Mouse (Mus musculus) E14TG2a.4 (cell line): ENCODE measurements around the gene Pomt1.
A peak's percentile ranks its signal among the peaks of the same experiment; 100 is the strongest.
"Not testable (repeated sequence)": the region's sequence is repeated elsewhere in the genome, so short reads cannot be mapped to it uniquely, and the experiment has no call there.

ENCODE experiments used
- H3K27me3 ChIP-seq: 2 replicates; pipeline ENCODE4 v1.6.1; 2014; ENCODE audit warnings: low read length, control low read depth; ENCODE audit not compliant: insufficient read depth
- H3K36me3 ChIP-seq: 2 replicates; pipeline ENCODE4 v1.6.1; 2014; ENCODE audit warnings: low read length, control low read depth; ENCODE audit not compliant: insufficient read depth
- H3K4me1 ChIP-seq: replicated peaks from 2 replicates; pipeline ENCODE4 v1.6.1; 2014; ENCODE audit warnings: low read depth, low read length, control low read depth
- H3K4me3 ChIP-seq: replicated peaks from 2 replicates; pipeline ENCODE4 v1.5.1; 2014; ENCODE audit warnings: mild to moderate bottlenecking, low read length
- H3K9me3 ChIP-seq: 2 replicates; pipeline ENCODE4 v1.6.1; 2014; ENCODE audit warnings: low read length, control low read depth
- CTCF ChIP-seq: conservative IDR thresholded peaks from 2 replicates; pipeline ENCODE4 v1.5.1; 2014; ENCODE audit warnings: low read length
- NANOG ChIP-seq: IDR thresholded peaks from 2 replicates; pipeline ENCODE4 v1.6.1; 2014; ENCODE audit warnings: borderline replicate concordance, low read length, mixed read lengths
- POU5F1 ChIP-seq: IDR thresholded peaks from 2 replicates; pipeline ENCODE4 v1.6.1; 2014; ENCODE audit warnings: low read length, borderline replicate concordance

Gene Pomt1

DNA sequence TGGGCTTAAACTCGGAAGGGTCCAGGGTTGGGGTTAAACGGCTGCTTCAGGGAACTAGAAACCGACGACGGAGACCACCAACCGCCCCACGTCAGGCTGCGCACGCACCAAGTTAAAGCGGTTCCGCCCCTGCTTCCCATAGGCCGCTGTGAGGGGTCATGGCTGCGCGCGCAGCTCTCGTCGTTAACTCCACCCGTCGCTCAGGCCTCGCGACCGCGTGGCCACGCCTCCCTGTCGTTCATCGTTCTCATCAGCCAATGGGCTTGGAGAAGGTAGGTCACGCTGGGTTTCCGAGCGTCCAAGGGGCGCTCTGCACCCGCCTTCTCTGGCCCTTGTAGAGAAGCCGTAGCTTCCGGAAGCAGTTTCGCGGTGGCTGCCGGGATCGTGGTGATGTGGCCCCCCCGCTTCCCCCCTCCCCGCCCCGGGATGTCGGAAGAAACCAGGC, 51.6 kb downstream of the Pomt1 start, which contains the start of gene Swi5:
TSS of gene Swi5 (minus strand) at position 153 of the 445 bp plus-strand sequence.
- TF ChIP-seq CTCF (no peak), NANOG (no peak), POU5F1 (no peak)
- H3K4me1 ChIP-seq, result peaks cover 30% of the 10 kb centered on the region
- H3K27me3 ChIP-seq, result no peaks in the 10 kb centered on the region
- H3K4me3 ChIP-seq, result peak within 1 kb of the TSS; percentile 92
- H3K9me3 ChIP-seq, result no peaks in the 10 kb centered on the region
- H3K36me3 ChIP-seq, result peaks cover 60% of the 10 kb centered on the region

DNA sequence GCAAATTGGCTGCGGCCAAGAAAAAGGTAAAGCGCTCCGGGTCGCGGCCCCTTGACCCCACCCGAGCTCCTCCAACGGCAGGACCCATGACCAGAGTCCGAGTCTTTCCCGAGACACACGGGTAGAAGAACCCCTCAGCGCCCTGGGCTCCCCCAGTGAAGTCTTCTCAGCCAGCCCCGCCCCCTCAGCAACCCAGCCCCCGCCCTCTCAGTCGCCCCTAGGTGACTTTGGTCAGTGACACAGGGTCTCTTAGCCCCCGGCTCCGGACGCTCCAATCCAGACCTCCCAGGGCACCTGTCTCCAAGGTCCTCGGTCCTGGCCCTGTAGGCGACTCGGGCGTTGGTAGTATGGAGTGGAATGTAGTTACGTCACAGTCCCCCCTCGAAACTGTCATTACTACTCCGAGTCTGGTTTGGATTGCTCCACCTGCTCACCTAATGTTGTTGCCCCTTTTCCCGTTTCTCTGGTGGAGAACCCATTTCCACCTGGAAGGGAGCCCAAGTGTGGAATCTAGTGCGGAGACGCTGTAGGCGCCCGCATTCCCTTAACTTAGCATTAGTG, 52.1 kb downstream of the Pomt1 start:
- Histone ChIP-seq H3K36me3 (peaks cover 59% of the 10 kb centered on the region), H3K9me3 (no peaks in the 10 kb centered on the region), H3K4me3 (peak overlapping the region; percentile 92), H3K27me3 (no peaks in the 10 kb centered on the region), H3K4me1 (peaks cover 30% of the 10 kb centered on the region)
- no peak for TF ChIP-seq NANOG
- no peak for TF ChIP-seq CTCF
- no peak for TF ChIP-seq POU5F1

DNA sequence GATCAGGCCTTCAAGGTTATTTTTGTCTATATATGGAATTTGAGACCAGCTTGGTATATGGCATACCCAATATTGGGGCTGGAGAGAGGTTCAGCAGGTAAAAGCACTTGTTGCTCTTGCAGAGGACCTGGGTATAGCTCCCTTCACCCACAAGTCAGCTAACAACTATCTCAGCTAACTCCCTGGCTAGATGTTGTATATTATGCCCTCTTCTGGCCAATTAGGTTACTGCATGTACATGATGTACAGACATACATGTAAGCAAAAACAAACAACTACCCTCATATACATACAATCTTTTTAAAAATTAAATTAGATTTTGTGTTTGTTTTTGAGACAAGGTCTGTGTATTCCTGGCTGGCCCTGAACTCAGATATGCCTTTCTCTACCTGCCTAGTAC, 53.2 kb downstream of the Pomt1 start:
- peaks cover 29% of the 10 kb centered on the region for H3K4me1 ChIP-seq
- peak; percentile 64 for TF ChIP-seq CTCF
- TF ChIP-seq NANOG, result no peak
- TF ChIP-seq POU5F1, result no peak
- no peaks in the 10 kb centered on the region for H3K27me3 ChIP-seq
- peaks cover 59% of the 10 kb centered on the region for H3K36me3 ChIP-seq
- no peaks in the 10 kb centered on the region for H3K9me3 ChIP-seq
- 0 out of 2 replicates have a peak overlapping the region, but pooled peaks have one; percentile 92 for H3K4me3 ChIP-seq

DNA sequence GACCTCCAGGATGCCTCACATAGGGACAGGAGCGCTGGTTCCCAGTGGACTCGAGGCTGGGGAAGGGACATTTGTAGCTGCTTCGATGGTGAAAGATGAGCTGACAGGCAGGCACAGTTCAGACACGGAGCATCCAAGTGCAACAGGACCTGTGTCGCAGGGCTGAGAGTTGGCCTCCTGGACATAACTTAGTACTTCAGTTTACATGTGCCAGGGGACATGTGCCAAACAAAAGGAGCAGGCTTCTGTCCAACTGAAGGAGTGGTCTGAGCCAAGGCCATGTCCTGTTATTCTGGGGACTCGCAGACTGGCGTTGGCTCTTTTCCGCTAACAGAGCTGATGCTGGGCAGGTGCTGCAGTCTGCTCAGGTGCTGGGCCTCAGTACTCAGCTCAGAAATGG, 58.0 kb downstream of the Pomt1 start:
- H3K9me3 ChIP-seq, result no peaks in the 10 kb centered on the region
- TF ChIP-seq NANOG (no peak), POU5F1 (no peak), CTCF (no peak)
- H3K36me3 ChIP-seq, result peaks cover 79% of the 10 kb centered on the region
- H3K4me1 ChIP-seq, result peaks cover 14% of the 10 kb centered on the region
- H3K27me3 ChIP-seq, result no peaks in the 10 kb centered on the region
- no peak overlapping the region for H3K4me3 ChIP-seq

DNA sequence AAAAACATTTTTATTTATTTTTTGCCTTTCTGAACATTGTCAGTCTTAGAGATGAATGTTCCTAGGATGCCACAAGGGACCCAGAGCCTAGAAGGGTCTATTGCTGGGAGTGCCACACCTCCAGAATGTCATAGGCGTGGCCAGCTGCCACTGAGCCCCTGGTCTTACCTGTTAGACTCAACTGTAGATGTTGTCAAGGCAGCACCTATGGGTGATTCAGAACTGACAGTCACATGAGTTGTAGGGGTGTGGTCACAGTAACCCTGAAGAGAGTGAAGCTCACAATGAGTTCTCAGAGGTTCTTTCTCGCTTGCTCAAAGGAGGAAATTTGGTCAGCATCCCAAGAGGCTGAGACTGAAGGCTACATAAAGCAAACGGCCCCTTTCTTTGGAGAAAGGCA, 58.9 kb downstream of the Pomt1 start:
- Histone ChIP-seq H3K9me3 (no peaks in the 10 kb centered on the region), H3K4me1 (peaks cover 15% of the 10 kb centered on the region), H3K36me3 (peaks cover 87% of the 10 kb centered on the region), H3K4me3 (no peak overlapping the region), H3K27me3 (no peaks in the 10 kb centered on the region)
- TF ChIP-seq POU5F1 (no peak), CTCF (no peak), NANOG (no peak)

DNA sequence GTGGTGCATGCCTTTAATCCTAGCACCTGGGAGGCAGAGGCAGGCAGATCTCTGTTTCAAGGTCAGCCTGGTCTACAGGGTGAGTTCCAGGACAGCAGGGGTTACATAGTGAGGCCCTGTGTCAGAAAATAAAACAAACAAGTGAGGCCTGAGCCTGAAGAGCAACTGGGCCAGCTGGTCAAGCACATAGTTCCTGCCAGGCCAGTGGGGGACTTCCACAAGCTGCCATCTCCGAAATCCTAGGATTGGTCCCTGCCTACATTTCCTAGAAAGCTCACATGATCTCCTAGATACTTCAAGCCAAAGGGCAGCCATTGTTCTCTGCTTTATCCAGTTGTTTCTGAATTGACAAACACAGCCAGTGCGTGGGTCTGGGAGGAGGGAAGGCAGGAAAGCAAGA, 59.5 kb downstream of the Pomt1 start:
- H3K36me3 ChIP-seq, result peaks cover 88% of the 10 kb centered on the region
- not testable (repeated sequence) for H3K4me3 ChIP-seq, H3K9me3 ChIP-seq, H3K27me3 ChIP-seq
- H3K4me1 ChIP-seq, result peaks cover 15% of the 10 kb centered on the region

DNA sequence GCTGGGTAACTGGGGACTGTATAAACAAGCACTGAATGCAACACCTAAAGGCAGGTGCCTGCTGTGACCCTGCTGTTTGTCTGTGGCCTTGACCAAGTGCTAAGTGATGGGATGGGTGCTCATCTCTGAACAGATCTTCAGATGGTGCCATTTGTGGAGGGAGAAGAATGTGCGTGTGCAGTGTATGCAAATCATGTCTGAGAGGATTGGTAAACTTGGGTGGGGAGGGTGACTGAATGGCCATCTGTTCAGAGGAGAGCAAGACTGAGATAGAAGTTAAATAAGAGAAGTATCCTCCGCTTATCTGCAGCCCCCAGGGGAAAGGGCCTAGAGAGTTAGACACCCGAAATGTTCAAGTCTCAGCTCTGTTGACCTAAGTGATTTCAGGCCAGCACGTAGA, 63.1 kb downstream of the Pomt1 start:
- TF ChIP-seq NANOG (no peak), POU5F1 (no peak), CTCF (no peak)
- no peak overlapping the region for H3K4me3 ChIP-seq
- H3K27me3 ChIP-seq, result no peaks in the 10 kb centered on the region
- H3K4me1 ChIP-seq, result peaks cover 34% of the 10 kb centered on the region
- no peaks in the 10 kb centered on the region for H3K9me3 ChIP-seq
- peaks cover 94% of the 10 kb centered on the region for H3K36me3 ChIP-seq

DNA sequence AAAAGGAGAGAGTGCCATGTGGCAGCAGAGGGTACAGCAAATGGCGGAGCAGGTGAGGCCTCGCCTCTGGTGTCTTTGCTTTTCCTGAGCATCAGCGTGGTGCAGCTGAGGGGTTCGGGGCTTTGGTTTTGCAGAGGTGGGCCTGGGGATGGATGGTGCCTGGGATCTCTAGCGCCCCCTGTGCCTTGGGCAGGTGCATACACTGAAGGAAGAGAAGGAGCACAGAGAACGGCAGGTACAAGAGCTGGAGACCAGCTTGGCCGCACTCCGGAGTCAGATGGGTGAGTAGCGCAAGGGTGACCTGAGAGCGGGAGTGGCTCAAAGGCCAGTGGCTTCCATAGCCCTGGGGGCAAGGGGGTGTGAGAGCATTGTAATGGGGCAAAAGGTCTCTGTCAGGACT, 66.6 kb downstream of the Pomt1 start:
- H3K4me3 ChIP-seq, result no peak overlapping the region
- H3K36me3 ChIP-seq, result peaks cover 100% of the 10 kb centered on the region
- no peak for TF ChIP-seq POU5F1
- peak; percentile 37 for TF ChIP-seq CTCF
- TF ChIP-seq NANOG, result no peak
- peaks cover 64% of the 10 kb centered on the region for H3K4me1 ChIP-seq
- H3K9me3 ChIP-seq, result no peaks in the 10 kb centered on the region
- no peaks in the 10 kb centered on the region for H3K27me3 ChIP-seq

DNA sequence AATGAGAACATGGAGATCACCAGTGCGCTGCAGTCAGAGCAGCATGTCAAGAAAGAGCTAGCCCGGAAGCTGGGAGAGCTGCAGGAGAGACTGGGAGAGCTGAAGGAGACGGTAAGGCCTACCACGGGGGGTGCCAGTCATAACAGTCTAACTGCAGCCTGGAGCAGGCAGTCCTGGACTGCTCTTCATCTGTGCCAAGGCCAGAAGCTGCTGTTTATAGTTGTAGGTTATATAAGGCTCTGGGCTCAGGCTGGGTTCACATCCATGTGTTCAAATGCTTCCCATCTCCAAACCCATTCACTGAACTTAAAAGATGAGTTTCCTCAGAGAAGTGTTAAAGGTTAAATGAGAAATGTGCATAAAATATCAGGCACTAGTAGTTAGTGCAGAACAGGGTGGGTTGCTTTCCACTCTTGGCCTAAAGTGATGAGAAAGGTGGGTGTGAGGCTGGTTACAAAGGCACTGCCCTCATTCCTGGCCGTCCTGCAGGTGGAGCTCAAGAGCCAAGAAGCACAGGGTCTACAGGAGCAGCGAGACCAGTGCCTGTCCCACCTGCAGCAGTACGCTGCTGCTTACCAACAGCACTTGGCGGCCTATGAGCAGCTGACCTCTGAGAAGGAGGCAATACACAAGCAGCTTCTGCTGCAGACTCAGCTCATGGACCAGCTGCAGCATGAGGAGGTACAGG, 67.9 kb downstream of the Pomt1 start:
- Histone ChIP-seq H3K4me1 (peaks cover 57% of the 10 kb centered on the region), H3K36me3 (peaks cover 99% of the 10 kb centered on the region), H3K27me3 (no peaks in the 10 kb centered on the region), H3K4me3 (no peak overlapping the region), H3K9me3 (no peaks in the 10 kb centered on the region)
- no peak for TF ChIP-seq POU5F1
- peak; percentile 69 for TF ChIP-seq CTCF
